Mouse (Mus musculus): ENCODE measurements at regions not wholly inside any gene's neighbourhood (a gene's known extent, or its start where the extent isn't known, plus 50 kb on each side); places are given as distances from the start of the nearest gene placed in this dataset.

DNA sequence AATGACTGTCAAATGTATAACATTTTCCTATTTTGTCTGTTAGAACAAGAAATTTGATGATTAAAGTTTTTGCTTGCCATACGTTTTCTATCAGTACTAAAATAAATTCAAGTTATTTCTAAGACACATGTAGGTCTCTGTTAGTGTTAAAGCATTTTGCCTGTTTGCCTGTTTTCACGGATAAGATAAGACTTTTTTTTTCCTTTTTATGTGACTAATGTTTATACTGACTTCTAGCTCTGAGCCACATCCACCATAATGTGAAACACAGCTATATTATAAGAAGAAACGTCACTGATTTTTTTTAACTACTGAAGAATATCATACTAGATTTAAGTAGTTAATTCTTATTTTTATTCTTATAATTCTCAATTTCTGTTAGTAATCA is 1012.6 kb downstream of the Cdh8 start:
- no peak for DNase-seq (ENCODE audit: extremely low spot score in 1 of 2, low spot score in 1 of 2)

DNA sequence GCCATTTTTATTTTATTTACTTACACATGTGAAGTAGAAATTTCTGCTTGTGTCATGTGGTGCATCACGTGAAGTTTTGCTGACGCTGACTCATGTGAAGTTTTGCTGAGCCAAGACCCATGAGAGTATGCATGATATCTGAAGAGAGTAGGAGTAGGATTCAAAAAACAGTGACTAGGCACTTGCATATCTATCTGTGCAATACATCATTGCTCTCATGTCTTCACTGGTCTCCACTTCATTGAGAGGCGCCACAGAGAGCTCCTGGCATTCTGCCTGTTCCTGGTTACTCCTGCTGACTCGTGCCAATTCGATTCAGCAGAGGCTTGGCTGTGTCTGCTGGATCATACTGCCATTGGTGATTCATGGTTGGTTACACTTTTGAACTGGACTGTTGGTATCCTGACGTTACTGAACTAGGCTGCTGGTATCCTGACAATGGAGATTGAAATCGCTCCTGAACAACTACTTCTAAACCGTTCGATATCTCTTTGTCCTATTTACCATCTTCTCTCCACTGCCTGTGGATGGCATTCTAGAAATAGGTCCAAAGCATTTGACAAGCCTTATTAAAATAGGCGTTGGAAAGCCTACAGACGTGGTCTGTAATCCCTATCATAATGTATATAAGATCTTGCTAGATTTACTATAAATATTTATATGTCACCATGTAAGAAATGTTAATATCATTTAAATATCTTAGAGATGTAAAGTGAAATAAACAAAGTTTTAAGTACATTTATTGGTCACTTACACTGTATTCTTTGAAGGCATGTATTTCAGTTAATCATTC is 1013.2 kb downstream of the Cdh8 start:
- no peak for DNase-seq (ENCODE audit: extremely low spot score in 1 of 2, low spot score in 1 of 2)

DNA sequence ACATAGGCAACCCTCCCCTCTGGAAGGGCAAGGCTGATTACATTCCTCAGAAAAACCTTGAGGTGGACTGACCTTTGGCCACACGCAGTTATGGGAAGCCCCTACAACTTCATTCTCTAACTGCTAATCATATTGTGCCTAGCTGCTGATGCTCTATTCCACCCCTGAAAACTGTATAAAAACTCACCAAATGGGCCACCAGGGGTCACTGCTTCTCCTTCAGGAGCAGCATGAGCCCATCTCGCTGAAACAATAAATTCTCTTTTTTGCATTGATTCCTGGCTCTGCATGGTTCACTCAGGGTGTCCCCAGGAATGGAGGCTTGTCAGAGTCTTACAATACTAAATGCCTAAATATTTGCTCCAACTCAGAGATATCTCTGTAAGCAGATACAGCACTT is 1034.5 kb downstream of the Cdh8 start:
- DNase-seq (ENCODE audit: extremely low spot score in 1 of 2, low spot score in 1 of 2) = no peak

DNA sequence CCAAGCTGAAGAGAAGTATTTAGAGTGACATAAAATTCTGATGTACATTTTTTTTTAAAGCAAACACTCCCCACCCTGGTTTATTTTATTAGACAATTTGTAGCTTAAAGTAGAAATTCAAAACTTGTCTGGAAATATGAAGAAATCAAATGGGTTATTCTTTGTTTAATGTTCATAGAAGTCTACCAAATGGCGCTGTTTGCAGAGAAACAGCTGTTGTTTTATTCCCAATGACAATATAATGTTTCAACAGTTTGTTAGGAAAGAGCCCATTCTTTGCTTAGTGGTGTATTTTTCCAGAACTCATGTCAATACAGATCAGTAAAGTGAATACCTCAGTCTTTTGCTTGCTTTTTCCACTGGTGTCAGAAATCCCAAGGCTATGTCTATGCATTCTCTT is 1035.9 kb downstream of the Cdh8 start:
- DNase-seq (ENCODE audit: extremely low spot score in 1 of 2, low spot score in 1 of 2) = no peak

DNA sequence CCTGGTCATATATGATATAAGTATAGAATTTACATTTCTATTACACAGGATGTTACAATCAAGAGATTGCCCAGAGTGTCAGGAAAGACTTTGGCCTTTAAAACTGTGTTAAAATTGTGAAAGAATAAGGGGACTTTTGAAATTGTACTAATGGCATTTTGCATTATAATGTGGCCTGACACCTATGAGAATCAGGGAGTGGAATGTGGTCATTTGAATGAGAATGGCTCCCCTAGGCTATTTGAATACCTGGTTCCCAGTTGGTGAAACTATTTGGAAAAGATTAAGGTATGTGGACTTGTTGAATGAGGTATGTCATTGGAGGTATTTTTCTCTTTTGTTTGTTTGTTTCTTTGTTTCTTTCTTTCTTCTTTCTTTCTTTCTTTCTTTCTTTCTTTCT is 1038.5 kb downstream of the Cdh8 start:
- no peak for DNase-seq (ENCODE audit: extremely low spot score in 1 of 2, low spot score in 1 of 2)

DNA sequence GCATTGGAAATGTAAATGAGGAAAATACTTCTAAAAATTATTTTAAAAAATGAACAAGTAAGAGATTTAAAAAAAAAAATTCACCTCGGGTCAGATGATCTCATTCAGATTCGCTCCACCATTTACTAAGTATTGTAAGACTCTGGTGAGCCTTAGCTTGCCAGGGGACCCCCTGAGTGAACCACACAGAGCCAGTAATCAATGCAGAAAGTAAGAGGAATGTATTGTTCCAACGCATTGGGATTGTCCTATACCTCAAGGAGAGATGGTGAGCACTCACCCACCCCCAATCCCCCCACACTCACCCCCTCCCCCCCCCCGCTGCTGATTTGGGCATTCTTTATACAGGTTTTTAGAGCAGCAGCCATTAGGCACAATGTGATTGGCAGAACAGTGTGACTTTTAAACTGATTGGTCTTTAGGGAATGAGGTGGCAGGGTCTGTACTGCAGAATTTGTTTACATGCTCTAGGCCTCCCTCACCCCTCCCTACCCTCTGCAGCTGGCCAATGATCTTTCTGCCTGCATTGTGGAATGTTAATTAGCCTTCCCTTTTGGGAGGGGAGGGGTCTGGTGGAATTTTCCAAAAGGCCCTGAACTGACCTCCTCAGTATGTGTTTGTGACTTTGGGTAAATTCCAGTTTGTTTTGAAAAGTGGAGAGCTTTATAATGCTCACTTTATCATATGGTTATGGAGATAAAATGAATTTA is 1043.4 kb downstream of the Cdh8 start:
- DNase-seq (ENCODE audit: extremely low spot score in 1 of 2, low spot score in 1 of 2) = no peak

DNA sequence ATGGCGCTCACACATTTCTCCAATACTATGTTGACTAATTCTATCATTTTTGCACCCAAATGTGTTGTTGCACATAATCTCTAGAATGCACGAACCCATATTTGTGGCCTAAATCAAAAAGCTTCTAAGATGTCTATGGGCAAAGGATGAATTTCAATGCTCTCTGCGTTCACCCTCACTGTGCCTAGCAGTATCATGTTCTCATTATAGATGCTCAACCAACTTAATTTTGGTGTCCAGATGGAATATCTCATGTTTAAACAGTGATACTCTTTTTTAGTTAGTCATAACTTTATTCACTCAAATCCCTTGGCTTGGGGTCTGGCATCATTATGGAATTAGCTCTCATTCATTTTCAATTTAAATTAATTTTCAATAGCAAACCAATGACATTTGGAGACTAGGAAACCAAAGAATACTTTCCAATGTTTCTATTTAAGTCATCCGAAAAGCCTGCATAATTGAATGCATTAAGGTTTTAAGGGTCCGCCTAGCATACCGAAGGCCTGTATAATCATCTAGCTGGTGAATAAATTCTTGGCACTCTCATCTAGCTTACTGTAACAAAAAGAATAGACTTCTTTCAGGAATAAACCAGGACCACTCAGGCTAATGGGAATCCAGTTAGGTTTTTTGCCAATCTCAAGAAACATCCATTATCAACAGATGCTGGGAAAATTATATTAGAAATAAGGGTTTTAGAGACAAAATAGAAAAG is 1050.7 kb downstream of the Cdh8 start:
- DNase-seq (ENCODE audit: extremely low spot score in 1 of 2, low spot score in 1 of 2) = no peak

DNA sequence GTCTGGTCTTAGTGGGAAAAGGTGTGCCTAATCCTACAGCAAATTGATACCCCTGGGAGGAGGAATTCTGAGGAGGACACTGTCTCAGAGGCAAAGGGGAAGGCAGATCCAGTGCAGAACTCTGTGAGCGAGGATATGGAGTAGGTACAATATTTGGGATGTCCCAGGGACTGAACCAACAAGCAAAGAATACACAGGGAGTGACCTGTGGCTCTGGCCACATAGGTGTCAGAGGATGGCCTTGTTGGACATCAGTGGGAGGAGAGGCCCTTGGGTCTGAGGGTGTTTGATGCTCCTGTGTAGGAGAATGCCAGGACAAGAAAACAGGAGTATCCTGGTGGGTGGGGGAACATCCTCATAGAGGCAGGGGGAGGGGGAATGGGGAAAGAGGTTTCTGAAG is 1079.0 kb downstream of the Cdh8 start:
- DNase-seq (ENCODE audit: extremely low spot score in 1 of 2, low spot score in 1 of 2) = no peak

DNA sequence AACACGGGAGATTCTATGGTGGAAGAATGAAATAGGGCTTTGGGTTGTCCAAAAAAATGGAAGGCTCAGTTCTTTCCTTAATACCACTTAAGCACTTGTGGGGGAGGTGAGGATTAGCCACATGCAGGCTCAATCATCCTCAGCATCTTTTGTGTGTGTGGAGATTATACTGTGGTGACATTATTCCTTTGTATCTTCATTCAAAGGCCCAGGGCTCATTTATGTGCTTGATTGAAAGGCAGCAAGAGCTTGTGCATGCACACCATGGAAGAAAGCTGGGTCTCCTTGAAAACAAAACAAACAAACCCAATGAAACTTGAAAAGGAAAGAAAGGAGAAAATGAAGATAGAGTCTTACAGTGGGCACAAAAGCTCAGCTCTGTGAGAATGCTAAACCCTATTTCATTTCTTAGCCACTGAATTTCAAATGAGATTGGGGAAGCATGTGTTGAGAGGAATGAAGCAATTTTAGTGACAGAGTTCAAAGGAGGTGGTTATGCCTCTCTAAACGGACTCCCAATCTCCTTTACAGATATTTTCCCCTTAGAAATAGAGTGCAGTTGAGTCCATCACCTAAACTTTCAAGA is 1106.8 kb downstream of the Cdh8 start:
- DNase-seq (ENCODE audit: extremely low spot score in 1 of 2, low spot score in 1 of 2) = no peak

DNA sequence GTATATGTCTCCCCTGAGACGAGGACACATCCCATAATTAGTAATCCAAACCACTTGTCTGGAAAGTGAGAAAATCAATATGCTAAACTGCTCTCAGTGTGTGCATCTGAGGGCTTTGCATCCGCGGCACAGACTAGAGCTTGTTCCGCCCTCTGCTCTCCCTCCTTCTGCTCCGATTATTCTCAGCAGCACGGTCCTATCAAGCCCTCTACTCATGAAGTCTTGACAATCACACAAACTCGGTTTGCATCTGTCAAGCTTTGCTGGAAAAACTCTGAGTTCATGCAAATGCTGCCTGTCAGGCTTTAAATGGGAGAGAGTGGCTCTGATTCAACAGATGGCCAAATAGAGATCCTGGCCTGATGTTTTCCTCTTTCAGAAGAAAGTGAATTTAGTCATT is 1121.3 kb downstream of the Cdh8 start:
- no peak for DNase-seq (ENCODE audit: extremely low spot score in 1 of 2, low spot score in 1 of 2)

DNA sequence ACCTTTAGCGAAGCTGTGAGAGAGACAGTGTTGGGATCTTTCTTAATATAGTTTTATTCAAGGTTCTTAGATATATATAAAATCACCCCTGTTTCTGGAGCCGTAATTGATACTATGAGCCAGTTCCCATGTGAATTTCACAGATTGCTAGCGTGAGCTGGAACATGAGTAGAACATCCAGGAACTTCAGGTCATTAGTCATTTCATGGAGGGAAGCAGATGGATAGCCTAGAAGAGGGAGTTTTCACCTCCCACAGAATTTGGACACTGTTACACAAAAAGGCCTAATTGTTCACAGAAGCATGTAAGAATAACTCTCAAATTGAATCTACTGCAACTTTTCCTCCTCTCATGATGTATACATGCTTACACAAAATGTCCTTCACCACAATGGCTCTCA is 1156.0 kb downstream of the Cdh8 start:
- DNase-seq (ENCODE audit: extremely low spot score in 1 of 2, low spot score in 1 of 2) = peak in 1 of 2 experiments; percentile 4

DNA sequence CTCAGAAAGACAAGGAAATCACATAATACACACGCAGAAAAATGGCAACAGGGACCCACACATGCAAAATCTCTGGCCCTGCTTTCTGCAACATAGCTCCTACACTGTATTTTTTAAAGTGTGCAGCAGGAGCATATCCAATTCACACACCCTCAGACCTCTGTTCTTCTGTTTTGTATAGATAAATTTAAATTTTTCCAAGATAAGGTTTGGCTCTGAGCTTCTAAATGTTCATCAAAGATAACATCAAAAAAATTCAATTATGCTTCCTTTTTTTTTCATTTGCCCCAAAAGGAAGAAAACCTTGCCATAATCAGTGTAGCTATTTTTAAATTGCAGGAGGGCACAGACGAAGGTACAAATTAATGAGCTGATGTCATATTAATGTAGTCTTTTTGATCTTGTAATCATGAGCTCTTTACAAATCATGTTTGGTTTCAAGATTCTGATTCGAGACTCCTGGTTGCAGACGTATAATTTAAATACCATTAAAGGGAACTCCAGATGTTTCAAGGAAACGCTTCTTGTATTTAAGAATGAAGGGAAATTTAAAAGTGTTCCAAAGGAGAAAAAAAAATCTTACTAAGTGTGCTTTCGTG is 1172.8 kb downstream of the Cdh8 start:
- no peak for DNase-seq (ENCODE audit: extremely low spot score in 1 of 2, low spot score in 1 of 2)

DNA sequence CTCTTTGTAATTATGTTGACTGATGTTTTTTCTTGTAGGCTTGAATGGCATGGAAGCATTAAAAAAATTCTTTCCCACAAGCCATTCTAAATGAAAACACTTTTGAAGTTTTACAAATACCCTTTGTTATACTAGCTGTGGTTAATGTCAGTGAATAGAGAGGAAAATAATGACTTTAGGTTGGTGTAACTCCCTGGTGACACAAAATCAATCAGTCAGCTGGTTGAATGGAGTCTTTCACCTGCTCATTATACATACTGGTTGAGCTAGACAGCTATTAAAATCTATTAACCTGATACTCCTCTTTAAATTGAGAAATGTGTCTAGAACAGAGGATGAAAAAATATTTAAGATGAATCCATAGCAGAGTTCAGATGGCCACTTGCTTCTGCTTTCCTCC is 1202.3 kb downstream of the Cdh8 start:
- no peak for DNase-seq (ENCODE audit: extremely low spot score in 1 of 2, low spot score in 1 of 2)
